In the genomic region with DNA sequence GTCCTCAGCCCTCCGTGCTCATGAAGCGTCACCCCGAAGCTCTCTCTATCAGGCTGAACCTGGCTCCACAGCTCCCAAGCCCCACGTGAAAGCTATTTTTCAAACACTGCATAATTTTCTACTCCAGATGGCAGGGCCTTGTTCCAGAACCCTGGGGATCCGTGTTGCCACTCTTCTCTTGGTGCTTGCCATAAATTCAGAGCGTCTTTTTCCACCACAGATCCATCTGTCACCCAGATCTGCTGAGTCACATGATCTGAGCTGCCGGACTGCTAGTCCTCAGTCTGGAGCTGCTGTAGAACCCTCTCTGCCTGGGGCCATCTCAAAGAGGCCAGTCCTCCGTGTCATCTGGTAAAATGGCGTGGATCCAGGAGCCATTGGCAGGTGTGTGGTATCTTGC, we compare ENCODE assay signal across 9 mouse cellular contexts.
DNase-seq lines count a peak whose midpoint lies in the region; ATAC-seq and TF ChIP-seq lines count a peak whose summit lies in the region.
"Had no signal": no experiment of that assay in that cellular context is flagged by ENCODE, and none has a peak within 500 bp of the region (broad histone marks: within the 10 kb centered on the region; RNA-seq: fewer than 3 reads in every experiment).

No protein-coding gene starts in this region.

- H3K4me2 ChIP-seq in neural tube, embryonic 13.5 days: no peak overlapping the region
- H3K4me2 ChIP-seq: stomach, embryonic 15.5 days had no signal

- peak overlapping the region; percentile 83 for H3K27ac ChIP-seq in layer of hippocampus, adult 2 months
- peak overlapping the region; percentile 64 for H3K27ac ChIP-seq in neural tube, embryonic 13.5 days (replicated peaks)
- H3K27ac ChIP-seq: stomach, embryonic 15.5 days had no signal

- no peaks in the 10 kb centered on the region for H3K27me3 ChIP-seq in neural tube, embryonic 13.5 days
- H3K27me3 ChIP-seq: stomach, embryonic 15.5 days had no signal

- no peak overlapping the region for H3K9ac ChIP-seq in neural tube, embryonic 13.5 days
- H3K9ac ChIP-seq: stomach, embryonic 15.5 days had no signal

- peak; percentile 87 for ATAC-seq in cerebellum, adult (ENCODE audit: insufficient number of reproducible peaks, low FRiP score, low TSS enrichment)
- ATAC-seq in neural tube, embryonic 13.5 days (ENCODE audit: low read depth): 0 out of 2 replicates have a peak, but pooled peaks have one; percentile 52
- ATAC-seq in megakaryocyte, adult 5-6 weeks (ENCODE audit: poor library complexity, severe bottlenecking): no peak
- no peak for ATAC-seq in monocyte, adult 5-6 weeks (replicated peaks; ENCODE audit: insufficient number of reproducible peaks, low FRiP score, low TSS enrichment, poor library complexity, severe bottlenecking)

- 35% methylated on average over 9 of the region's 9 CpGs for WGBS in neural tube, embryonic 13.5 days

- H3K4me1 ChIP-seq in neural tube, embryonic 13.5 days (replicated peaks): peaks cover 34% of the 10 kb centered on the region
- H3K4me1 ChIP-seq: stomach, embryonic 15.5 days had no signal

- H3K9me3 ChIP-seq in neural tube, embryonic 13.5 days: no peaks in the 10 kb centered on the region
- H3K9me3 ChIP-seq: stomach, embryonic 15.5 days had no signal

- no peaks in the 10 kb centered on the region for H3K36me3 ChIP-seq in neural tube, embryonic 13.5 days
- H3K36me3 ChIP-seq: stomach, embryonic 15.5 days had no signal

- no peak overlapping the region for H3K4me3 ChIP-seq in layer of hippocampus, adult 2 months
- H3K4me3 ChIP-seq in neural tube, embryonic 13.5 days: no peak overlapping the region
- H3K4me3 ChIP-seq: erythroblast, embryonic 14.5 days; stomach, embryonic 15.5 days had no signal

- TF ChIP-seq CTCF in layer of hippocampus, adult 2 months (conservative IDR thresholded peaks at IDR 0.05): no peak

- peak; percentile 98 to 99 for DNase-seq in cerebellum, postnatal 10 days
- peak; percentile 82 to 91 for DNase-seq in layer of hippocampus, adult 2 months (ENCODE audit: low spot score in 2 of 2)
- no peak for DNase-seq in urinary bladder, postnatal 14 days (ENCODE audit: low spot score)

Comparison
In these comparisons a context has a peak if more than half of its experiments do, and no peak if none do; other contexts are left out.
1. ATAC-seq: peak in cerebellum, adult (single experiment) and neural tube, embryonic 13.5 days (single experiment); none in megakaryocyte, adult 5-6 weeks (single experiment) and monocyte, adult 5-6 weeks (single experiment).